Mouse (Mus musculus) E14TG2a.4 (cell line): Measurements from ENCODE around the gene Npr1.

Experiments used
- CTCF ChIP-seq: conservative IDR thresholded peaks from 2 replicates; pipeline ENCODE4 v1.5.1; 2014; ENCODE audit warnings: low read length
- NANOG ChIP-seq: IDR thresholded peaks from 2 replicates; pipeline ENCODE4 v1.6.1; 2014; ENCODE audit warnings: borderline replicate concordance, low read length, mixed read lengths

DNA sequence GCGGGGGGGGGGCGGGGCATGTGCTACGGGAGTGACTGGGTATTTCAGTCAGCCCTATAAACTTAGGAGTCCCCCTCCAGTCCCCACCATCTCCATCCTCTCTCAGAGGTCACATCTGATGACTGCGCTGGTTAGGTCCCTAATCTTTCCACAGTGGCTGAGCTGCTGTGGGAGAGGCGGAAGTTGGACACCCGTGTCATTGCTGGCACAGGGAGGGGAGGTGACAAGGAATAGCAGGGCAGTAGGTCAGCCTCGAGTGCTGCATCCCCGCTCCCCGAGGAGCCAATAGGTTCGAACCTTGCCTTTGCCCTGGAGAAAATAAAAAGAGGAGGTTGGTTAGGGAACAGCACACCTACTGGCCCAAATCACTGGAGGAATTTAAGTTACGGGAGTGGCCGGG lies 14.8 kb downstream of the Npr1 start:
- TF ChIP-seq CTCF (no peak), NANOG (no peak)
